ENCODE assay signal across 29 mouse cellular contexts in the genomic region with DNA sequence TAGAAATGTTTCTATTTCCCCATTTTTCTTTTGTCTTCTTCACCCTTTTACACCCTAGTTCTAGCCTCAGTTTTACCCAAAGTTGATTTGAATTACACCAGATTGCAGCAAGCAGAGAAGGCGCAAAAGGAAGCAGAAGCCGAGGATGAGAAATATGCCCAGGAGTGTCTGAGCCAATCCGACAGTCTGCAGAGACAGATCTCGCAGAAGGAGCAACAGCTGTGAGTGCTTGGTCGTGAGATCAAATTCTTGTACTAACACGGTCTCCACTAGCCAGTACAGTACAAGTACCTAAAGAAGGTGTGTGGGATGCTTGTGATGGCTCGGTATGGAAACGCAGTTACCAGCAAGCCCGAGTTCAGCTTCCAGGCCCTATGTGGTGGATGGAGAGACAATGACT. TPM values are rescaled to one million over a fixed set of nuclear protein-coding genes. Genes with fewer than 3 reads are reported as not detected.
DNase-seq lines count a peak whose midpoint lies in the region; ATAC-seq and TF ChIP-seq lines count a peak whose summit lies in the region.
"Had no signal": no experiment of that assay in that cellular context is flagged by ENCODE, and none has a peak within 500 bp of the region (broad histone marks: within the 10 kb centered on the region; RNA-seq: fewer than 3 reads in every experiment).

No protein-coding gene starts in this region.

- 79% methylated on average over 9 of the region's 9 CpGs for WGBS in forebrain, postnatal 0 days
- 87% methylated on average over 9 of the region's 9 CpGs for WGBS in forebrain, embryonic 14.5 days
- WGBS in intestine, embryonic 15.5 days: 90% methylated on average over 9 of the region's 9 CpGs

- TF ChIP-seq CTCF in forebrain, postnatal 0 days (IDR thresholded peaks at IDR 0.05; ENCODE audit: low read depth): no peak

- no peak overlapping the region for H3K4me3 ChIP-seq in forebrain, postnatal 0 days (ENCODE audit: low read depth, low read length)
- no peak overlapping the region for H3K4me3 ChIP-seq in forebrain, embryonic 14.5 days (ENCODE audit: low read depth, low read length)
- H3K4me3 ChIP-seq in intestine, embryonic 15.5 days (replicated peaks): no peak overlapping the region
- H3K4me3 ChIP-seq: forebrain, embryonic 10.5 days; forebrain, embryonic 15.5 days; heart, embryonic 12.5 days; heart, embryonic 15.5 days; hindbrain, embryonic 10.5 days; hindbrain, embryonic 13.5 days had no signal

- no peak overlapping the region for H3K4me2 ChIP-seq in forebrain, postnatal 0 days (ENCODE audit: low read depth)
- no peak overlapping the region for H3K4me2 ChIP-seq in forebrain, embryonic 14.5 days (ENCODE audit: low read length)
- H3K4me2 ChIP-seq in intestine, embryonic 15.5 days (replicated peaks): no peak overlapping the region
- H3K4me2 ChIP-seq: forebrain, embryonic 15.5 days; heart, embryonic 12.5 days; heart, embryonic 15.5 days; hindbrain, embryonic 13.5 days had no signal

- peaks cover 78% of the 10 kb centered on the region for H3K36me3 ChIP-seq in forebrain, postnatal 0 days (ENCODE audit: insufficient read depth)
- H3K36me3 ChIP-seq in forebrain, embryonic 14.5 days (ENCODE audit: control insufficient read depth, insufficient read depth, low read length): peaks cover 90% of the 10 kb centered on the region
- peaks cover 8% of the 10 kb centered on the region for H3K36me3 ChIP-seq in intestine, embryonic 15.5 days

- peak; percentile 55 for DNase-seq in forebrain, postnatal 0 days
- DNase-seq in forebrain, embryonic 14.5 days (ENCODE audit: low spot score): no peak
- peak; percentile 56 for DNase-seq in layer of hippocampus, adult 11-12 months (ENCODE audit: low spot score)
- no peak for DNase-seq in layer of hippocampus, adult 9-10 months (ENCODE audit: low spot score)
- peak; percentile 64 to 67 for DNase-seq in layer of hippocampus, adult 8-10 months (ENCODE audit: low spot score in 2 of 2)
- DNase-seq in layer of hippocampus, postnatal 36 days: peak; percentile 48 to 57
- no peak for DNase-seq in cerebellum, adult 11-12 months
- DNase-seq: adrenal gland, adult 2 months; adrenal gland, postnatal 14 days; B cell, adult 2 months; cerebellum, adult 18-20 months; cerebellum, adult 9-10 months; cerebellum, postnatal 14 days; gastrocnemius, postnatal 10 days; gastrocnemius, postnatal 36 days; heart, postnatal 10 days; heart, postnatal 36 days had no signal

- no peak overlapping the region for H3K9ac ChIP-seq in forebrain, postnatal 0 days
- H3K9ac ChIP-seq in forebrain, embryonic 14.5 days (ENCODE audit: low read length): no peak overlapping the region
- no peak overlapping the region for H3K9ac ChIP-seq in intestine, embryonic 15.5 days
- H3K9ac ChIP-seq: forebrain, embryonic 15.5 days; heart, embryonic 12.5 days; heart, embryonic 15.5 days; hindbrain, embryonic 13.5 days had no signal

- H3K4me1 ChIP-seq in forebrain, postnatal 0 days (ENCODE audit: insufficient read depth): no peaks in the 10 kb centered on the region
- no peaks in the 10 kb centered on the region for H3K4me1 ChIP-seq in forebrain, embryonic 14.5 days (ENCODE audit: control insufficient read depth, insufficient read depth, low read length)
- H3K4me1 ChIP-seq in intestine, embryonic 15.5 days (replicated peaks): no peaks in the 10 kb centered on the region
- H3K4me1 ChIP-seq: forebrain, embryonic 10.5 days; forebrain, embryonic 15.5 days; heart, embryonic 12.5 days; heart, embryonic 15.5 days; hindbrain, embryonic 10.5 days; hindbrain, embryonic 13.5 days had no signal

- H3K9me3 ChIP-seq in forebrain, postnatal 0 days (ENCODE audit: low read length): no peaks in the 10 kb centered on the region
- no peaks in the 10 kb centered on the region for H3K9me3 ChIP-seq in forebrain, embryonic 14.5 days (replicated peaks; ENCODE audit: control insufficient read depth, low read length)
- H3K9me3 ChIP-seq in intestine, embryonic 15.5 days: no peaks in the 10 kb centered on the region
- H3K9me3 ChIP-seq: forebrain, embryonic 10.5 days; forebrain, embryonic 15.5 days; G1E; heart, embryonic 12.5 days; heart, embryonic 15.5 days; hindbrain, embryonic 10.5 days; hindbrain, embryonic 13.5 days had no signal

- ATAC-seq in forebrain, postnatal 0 days: peak; percentile 43; the same call in 1 of the 2 replicates
- no peak for ATAC-seq in forebrain, embryonic 14.5 days
- ATAC-seq in intestine, embryonic 15.5 days: no peak
- ATAC-seq: forebrain, embryonic 15.5 days; hindbrain, embryonic 16.5 days; intestine, embryonic 16.5 days had no signal

- H3K27me3 ChIP-seq in forebrain, postnatal 0 days (ENCODE audit: insufficient read depth, low read length): no peaks in the 10 kb centered on the region
- H3K27me3 ChIP-seq in forebrain, embryonic 14.5 days (replicated peaks; ENCODE audit: control insufficient read depth, insufficient read depth, low read length): no peaks in the 10 kb centered on the region
- no peaks in the 10 kb centered on the region for H3K27me3 ChIP-seq in intestine, embryonic 15.5 days (replicated peaks)
- H3K27me3 ChIP-seq: CH12.LX; forebrain, embryonic 15.5 days; heart, embryonic 12.5 days; heart, embryonic 15.5 days; hindbrain, embryonic 13.5 days had no signal

- H3K27ac ChIP-seq in forebrain, postnatal 0 days (ENCODE audit: low read depth, low read length): 0 out of 2 replicates have a peak overlapping the region, but pooled peaks have one; percentile 10
- H3K27ac ChIP-seq in forebrain, embryonic 14.5 days (ENCODE audit: low read depth, low read length): no peak overlapping the region
- no peak overlapping the region for H3K27ac ChIP-seq in intestine, embryonic 15.5 days
- H3K27ac ChIP-seq: forebrain, embryonic 10.5 days; forebrain, embryonic 15.5 days; heart, embryonic 15.5 days; hindbrain, embryonic 10.5 days; hindbrain, embryonic 13.5 days had no signal

RNA-seq across cellular contexts. Expression of a gene that starts 19.5 kb away (rescaled TPM):
- total RNA-seq in forebrain, postnatal 0 days (2014; rRNA removed): 18.1 and 19.6 TPM in 2 replicates
- polyA plus RNA-seq in forebrain, postnatal 0 days (2015; fragmentation: Nextera tagmentation; extraction: Ambion mirVana): 62.4 and 76.9 TPM in 2 replicates
- 81.2 and 90.8 TPM in 2 replicates for polyA plus RNA-seq in forebrain, embryonic 14.5 days (2014; fragmentation: Nextera tagmentation; extraction: Ambion mirVana)
- 10 to 100 TPM; 49.0 to 58.9 (median 57.1) TPM for total RNA-seq in layer of hippocampus, adult 8-10 months (2022)
- 10 to 100 TPM; 52.9 to 60.8 TPM for total RNA-seq in layer of hippocampus, postnatal 36 days (2021)
- polyA plus RNA-seq in intestine, embryonic 15.5 days (2015; fragmentation: Nextera tagmentation; extraction: Ambion mirVana): 73.6 and 75.4 TPM in 2 replicates

RNA-seq across cellular contexts. Expression of a gene that starts 19.6 kb away (rescaled TPM):
- 0.23 and 1.3 TPM in 2 replicates for total RNA-seq in forebrain, postnatal 0 days (2014; rRNA removed)
- polyA plus RNA-seq in forebrain, postnatal 0 days (2015; fragmentation: Nextera tagmentation; extraction: Ambion mirVana): 0.44 and 0.73 TPM in 2 replicates
- 0.85 and 1.1 TPM in 2 replicates for polyA plus RNA-seq in forebrain, embryonic 14.5 days (2014; fragmentation: Nextera tagmentation; extraction: Ambion mirVana)
- 1 to 10 TPM; 2.3 to 3.3 (median 2.9) TPM for total RNA-seq in layer of hippocampus, adult 8-10 months (2022)
- 1 to 10 TPM; 1.7 to 2.3 TPM for total RNA-seq in layer of hippocampus, postnatal 36 days (2021)
- polyA plus RNA-seq in intestine, embryonic 15.5 days (2015; fragmentation: Nextera tagmentation; extraction: Ambion mirVana): 5.7 and 6.8 TPM in 2 replicates
- total RNA-seq: G1E; granulocyte monocyte progenitor cell, adult 5-6 weeks had no signal
- polyA plus RNA-seq: G1E had no signal

RNA-seq across cellular contexts. Expression of a gene that starts 24.5 kb away (rescaled TPM):
- total RNA-seq in forebrain, postnatal 0 days (2014; rRNA removed): 50.9 and 55.6 TPM in 2 replicates
- 43.7 and 58.6 TPM in 2 replicates for polyA plus RNA-seq in forebrain, postnatal 0 days (2015; fragmentation: Nextera tagmentation; extraction: Ambion mirVana)
- 38.6 and 47.9 TPM in 2 replicates for polyA plus RNA-seq in forebrain, embryonic 14.5 days (2014; fragmentation: Nextera tagmentation; extraction: Ambion mirVana)
- total RNA-seq in layer of hippocampus, adult 8-10 months (2022): 10 to 100 TPM; 63.4 to 90.3 (median 86.9) TPM
- 10 to 100 TPM; 63.8 to 77.0 TPM for total RNA-seq in layer of hippocampus, postnatal 36 days (2021)
- 20.3 and 20.7 TPM in 2 replicates for polyA plus RNA-seq in intestine, embryonic 15.5 days (2015; fragmentation: Nextera tagmentation; extraction: Ambion mirVana)

RNA-seq across cellular contexts. Expression of a gene that starts 55.4 kb away (rescaled TPM):
- not detected in 2 replicates for total RNA-seq in forebrain, postnatal 0 days (2014; rRNA removed)
- 0.27 and 0.59 TPM in 2 replicates for polyA plus RNA-seq in forebrain, postnatal 0 days (2015; fragmentation: Nextera tagmentation; extraction: Ambion mirVana)
- polyA plus RNA-seq in forebrain, embryonic 14.5 days (2014; fragmentation: Nextera tagmentation; extraction: Ambion mirVana): 0.36 and 0.37 TPM in 2 replicates
- under 1 TPM; 0.20 to 0.68 (median 0.49) TPM for total RNA-seq in layer of hippocampus, adult 8-10 months (2022)
- 1 to 10 TPM in 1 of 2 experiments, under 1 TPM in 1; 0.30 to 1.1 TPM for total RNA-seq in layer of hippocampus, postnatal 36 days (2021)
- 2.6 and 6.4 TPM in 2 replicates for polyA plus RNA-seq in intestine, embryonic 15.5 days (2015; fragmentation: Nextera tagmentation; extraction: Ambion mirVana)
- total RNA-seq: granulocyte monocyte progenitor cell, adult 5-6 weeks had no signal
- polyA plus RNA-seq: G1E had no signal

RNA-seq across cellular contexts. Expression of a gene that starts 57.7 kb away (rescaled TPM):
- total RNA-seq in forebrain, postnatal 0 days (2014; rRNA removed): 2.8 and 2.9 TPM in 2 replicates
- polyA plus RNA-seq in forebrain, postnatal 0 days (2015; fragmentation: Nextera tagmentation; extraction: Ambion mirVana): 1.8 and 2.0 TPM in 2 replicates
- 7.9 and 9.7 TPM in 2 replicates for polyA plus RNA-seq in forebrain, embryonic 14.5 days (2014; fragmentation: Nextera tagmentation; extraction: Ambion mirVana)
- 1 to 10 TPM; 1.7 to 2.5 (median 2.1) TPM for total RNA-seq in layer of hippocampus, adult 8-10 months (2022)
- total RNA-seq in layer of hippocampus, postnatal 36 days (2021): 1 to 10 TPM in 1 of 2 experiments, under 1 TPM in 1; 0.95 to 1.2 TPM
- 21.7 and 22.0 TPM in 2 replicates for polyA plus RNA-seq in intestine, embryonic 15.5 days (2015; fragmentation: Nextera tagmentation; extraction: Ambion mirVana)

Comparison
In these comparisons a context has a peak if more than half of its experiments do, and no peak if none do; other contexts are left out.
1. DNase-seq: peak in forebrain, postnatal 0 days (single experiment), layer of hippocampus, adult 11-12 months (single experiment), layer of hippocampus, adult 8-10 months (2 of 2) and layer of hippocampus, postnatal 36 days (2 of 2); none in forebrain, embryonic 14.5 days (single experiment), layer of hippocampus, adult 9-10 months (single experiment) and cerebellum, adult 11-12 months (single experiment).